Mouse (Mus musculus): ENCODE measurements around the gene Scn3a. TPM values are rescaled to one million over a fixed set of nuclear protein-coding genes. Genes with fewer than 3 reads are reported as not detected.
A peak's percentile ranks its signal among the peaks of the same experiment; 100 is the strongest.

Scn3a gene
- polyA plus RNA-seq (2015; fragmentation: Nextera tagmentation; extraction: Ambion mirVana): 0.61 and 0.72 TPM in 2 replicates

DNA sequence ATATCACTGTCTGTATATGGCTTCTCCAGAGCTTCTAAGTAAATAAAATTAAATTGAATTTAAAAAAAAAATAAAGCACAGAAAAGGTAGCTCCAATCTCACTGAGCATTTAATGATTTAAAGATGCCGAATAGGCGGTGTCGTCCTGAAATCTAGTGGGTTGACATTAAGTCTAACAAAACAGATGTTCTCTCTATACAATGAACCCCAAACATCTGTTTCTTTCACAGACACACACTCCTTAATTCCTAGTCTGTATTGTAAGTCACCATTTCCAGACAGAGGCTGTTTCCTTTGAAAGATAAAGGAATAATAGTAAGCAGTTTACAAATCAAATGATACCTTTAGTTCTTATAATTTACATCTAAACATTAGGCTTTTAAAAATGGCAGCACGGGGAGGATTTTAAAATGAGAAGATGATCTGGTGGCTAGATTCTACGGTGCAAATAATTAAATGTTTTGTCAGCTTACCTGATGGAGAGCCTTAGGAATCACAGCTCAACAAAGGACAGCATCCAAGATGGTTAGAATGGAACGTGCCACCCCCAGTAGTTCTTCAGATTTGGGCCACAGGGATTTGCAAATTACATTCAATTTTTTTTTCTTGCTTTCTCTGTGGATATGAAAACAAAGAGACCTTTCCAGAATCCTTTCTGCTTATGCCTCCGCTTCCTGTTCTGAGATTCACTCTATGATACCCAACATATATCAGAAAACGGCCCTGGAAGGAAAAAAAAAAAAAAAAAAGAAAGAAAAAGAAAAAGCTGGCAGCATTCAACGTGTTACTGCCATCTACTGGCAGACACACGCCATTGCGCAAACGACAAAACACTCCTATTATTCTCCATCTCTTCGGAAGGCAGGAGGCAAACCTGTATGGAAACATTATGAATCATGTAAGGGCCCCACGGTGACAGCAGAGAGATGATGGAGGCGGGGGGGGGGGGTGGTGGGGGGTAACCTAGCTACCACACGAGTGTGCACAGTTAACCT lies at the start of gene Scn3a:
Gene Scn3a (minus strand): TSS at position 835 of the 995 bp plus-strand sequence.
- TF ChIP-seq CTCF (IDR thresholded peaks at IDR 0.05; ENCODE audit: low read depth): peak; percentile 89
- TF ChIP-seq EP300 (optimal IDR thresholded peaks at IDR 0.05): no peak
- DNase-seq (ENCODE audit: low spot score): peak; percentile 46
- Histone ChIP-seq H3K27me3 (ENCODE audit: control insufficient read depth, insufficient read depth, low read length) (no peaks in the 10 kb centered on the region), H3K9me3 (ENCODE audit: control insufficient read depth, low read length) (no peaks in the 10 kb centered on the region), H3K9ac (ENCODE audit: low read length) (no peak within 1 kb of the TSS), H3K36me3 (ENCODE audit: control insufficient read depth, insufficient read depth, low read length) (no peaks in the 10 kb centered on the region), H3K4me3 (ENCODE audit: low read depth, low read length) (no peak within 1 kb of the TSS), H3K4me1 (replicated peaks; ENCODE audit: control insufficient read depth, insufficient read depth) (no peaks in the 10 kb centered on the region), H3K4me2 (replicated peaks; ENCODE audit: low read depth) (no peak within 1 kb of the TSS), H3K27ac (replicated peaks) (no peak within 1 kb of the TSS)
- WGBS: 21% methylated on average over 16 of the region's 16 CpGs
- no peak for ATAC-seq (ENCODE audit: low FRiP score, low TSS enrichment)

DNA sequence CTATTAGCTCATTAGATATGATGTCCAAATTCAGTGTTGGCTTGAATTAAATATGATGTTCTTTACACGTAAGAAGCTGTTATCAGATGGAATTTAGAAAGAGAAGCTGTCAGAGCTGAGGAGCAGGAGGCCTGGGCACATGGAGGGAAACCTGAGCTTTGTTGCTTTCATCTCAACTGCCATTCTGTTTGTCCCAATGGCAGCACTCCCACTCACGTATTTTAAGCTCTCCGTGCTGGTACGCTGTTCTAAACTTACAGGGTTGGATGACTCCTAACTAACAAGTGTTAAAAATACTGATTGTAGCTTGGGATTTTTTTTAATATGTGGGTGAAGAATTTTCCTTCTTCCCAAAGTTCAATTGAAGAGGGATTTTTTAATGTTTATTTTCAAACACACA lies 44.5 kb upstream of the Scn3a start:
- no peak for ATAC-seq (ENCODE audit: low FRiP score, low TSS enrichment)

GRCm38 (mm10) chr2:65607813-65608212 lies 40.4 kb upstream of the Scn3a start:
- no peaks in the 10 kb centered on the region for H3K36me3 ChIP-seq (ENCODE audit: control insufficient read depth, insufficient read depth, low read length)
- H3K4me1 ChIP-seq (replicated peaks; ENCODE audit: control insufficient read depth, insufficient read depth): no peaks in the 10 kb centered on the region
- H3K4me3 ChIP-seq (ENCODE audit: low read depth, low read length): no peak overlapping the region
- H3K9me3 ChIP-seq (ENCODE audit: control insufficient read depth, low read length): no peaks in the 10 kb centered on the region
- ATAC-seq (ENCODE audit: low FRiP score, low TSS enrichment): no peak
- H3K27me3 ChIP-seq (ENCODE audit: control insufficient read depth, insufficient read depth, low read length): no peaks in the 10 kb centered on the region
- TF ChIP-seq EP300 (optimal IDR thresholded peaks at IDR 0.05): no peak
- TF ChIP-seq CTCF (IDR thresholded peaks at IDR 0.05; ENCODE audit: low read depth): no peak
- H3K27ac ChIP-seq (replicated peaks): no peak overlapping the region
- H3K4me2 ChIP-seq (replicated peaks; ENCODE audit: low read depth): no peak overlapping the region
- no peak for DNase-seq (ENCODE audit: low spot score)
- H3K9ac ChIP-seq (ENCODE audit: low read length): no peak overlapping the region

More for the DNA sequence above, 44.5 kb upstream of the Scn3a start:
- Histone ChIP-seq H3K36me3 (ENCODE audit: control insufficient read depth, insufficient read depth, low read length) (no peaks in the 10 kb centered on the region), H3K4me1 (replicated peaks; ENCODE audit: control insufficient read depth, insufficient read depth) (no peaks in the 10 kb centered on the region), H3K27me3 (ENCODE audit: control insufficient read depth, insufficient read depth, low read length) (no peaks in the 10 kb centered on the region), H3K27ac (replicated peaks) (no peak overlapping the region), H3K4me2 (replicated peaks; ENCODE audit: low read depth) (no peak overlapping the region), H3K4me3 (ENCODE audit: low read depth, low read length) (no peak overlapping the region), H3K9me3 (ENCODE audit: control insufficient read depth, low read length) (no peaks in the 10 kb centered on the region), H3K9ac (ENCODE audit: low read length) (no peak overlapping the region)
- TF ChIP-seq EP300 (optimal IDR thresholded peaks at IDR 0.05) (no peak), CTCF (IDR thresholded peaks at IDR 0.05; ENCODE audit: low read depth) (no peak)
- no peak for DNase-seq (ENCODE audit: low spot score)
- 71% methylated on average over 4 of the region's 4 CpGs for WGBS

- no peak for DNase-seq (ENCODE audit: low spot score)
- Histone ChIP-seq H3K27ac (replicated peaks) (no peak overlapping the region), H3K4me2 (replicated peaks; ENCODE audit: low read depth) (no peak overlapping the region), H3K9me3 (ENCODE audit: control insufficient read depth, low read length) (no peaks in the 10 kb centered on the region), H3K4me3 (ENCODE audit: low read depth, low read length) (no peak overlapping the region), H3K36me3 (ENCODE audit: control insufficient read depth, insufficient read depth, low read length) (no peaks in the 10 kb centered on the region), H3K27me3 (ENCODE audit: control insufficient read depth, insufficient read depth, low read length) (no peaks in the 10 kb centered on the region), H3K4me1 (replicated peaks; ENCODE audit: control insufficient read depth, insufficient read depth) (no peaks in the 10 kb centered on the region), H3K9ac (ENCODE audit: low read length) (no peak overlapping the region)
- TF ChIP-seq CTCF (IDR thresholded peaks at IDR 0.05; ENCODE audit: low read depth) (no peak), EP300 (optimal IDR thresholded peaks at IDR 0.05) (no peak)
- WGBS: 56% methylated on average over 5 of the region's 5 CpGs
- ATAC-seq (ENCODE audit: low FRiP score, low TSS enrichment): no peak
These were observed 20.3 kb upstream of the Scn3a start for GRCm38 (mm10) chr2:65587679-65588078.

DNA sequence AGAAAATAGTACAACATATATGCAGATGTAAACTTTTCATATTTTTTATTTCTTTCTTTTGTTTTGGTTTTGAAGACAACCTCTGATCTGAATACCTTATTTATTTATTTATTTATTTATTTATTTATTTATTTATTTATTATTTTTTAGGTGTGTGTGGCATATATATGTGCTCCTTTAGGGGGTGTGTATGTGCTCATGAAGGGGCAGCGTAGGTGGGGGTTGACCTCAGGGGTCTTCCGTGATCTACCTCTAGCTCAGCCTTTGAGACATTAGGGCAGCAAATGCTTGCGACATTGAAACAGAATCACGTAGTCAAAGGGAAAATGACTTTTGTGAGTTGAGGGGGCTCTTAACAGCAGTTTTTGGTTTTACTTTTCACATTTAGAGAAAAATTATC lies 498 bp upstream of the Scn3a start:
- Histone ChIP-seq H3K9ac (ENCODE audit: low read length) (no peak overlapping the region), H3K36me3 (ENCODE audit: control insufficient read depth, insufficient read depth, low read length) (no peaks in the 10 kb centered on the region), H3K27ac (replicated peaks) (no peak overlapping the region), H3K27me3 (ENCODE audit: control insufficient read depth, insufficient read depth, low read length) (no peaks in the 10 kb centered on the region), H3K4me3 (ENCODE audit: low read depth, low read length) (no peak overlapping the region), H3K9me3 (ENCODE audit: control insufficient read depth, low read length) (no peaks in the 10 kb centered on the region), H3K4me1 (replicated peaks; ENCODE audit: control insufficient read depth, insufficient read depth) (no peaks in the 10 kb centered on the region), H3K4me2 (replicated peaks; ENCODE audit: low read depth) (no peak overlapping the region)
- no peak for ATAC-seq (ENCODE audit: low FRiP score, low TSS enrichment)
- WGBS: 89% methylated on average over 4 of the region's 4 CpGs
- no peak for DNase-seq (ENCODE audit: low spot score)
- TF ChIP-seq CTCF (IDR thresholded peaks at IDR 0.05; ENCODE audit: low read depth): no peak
- TF ChIP-seq EP300 (optimal IDR thresholded peaks at IDR 0.05): no peak

DNA sequence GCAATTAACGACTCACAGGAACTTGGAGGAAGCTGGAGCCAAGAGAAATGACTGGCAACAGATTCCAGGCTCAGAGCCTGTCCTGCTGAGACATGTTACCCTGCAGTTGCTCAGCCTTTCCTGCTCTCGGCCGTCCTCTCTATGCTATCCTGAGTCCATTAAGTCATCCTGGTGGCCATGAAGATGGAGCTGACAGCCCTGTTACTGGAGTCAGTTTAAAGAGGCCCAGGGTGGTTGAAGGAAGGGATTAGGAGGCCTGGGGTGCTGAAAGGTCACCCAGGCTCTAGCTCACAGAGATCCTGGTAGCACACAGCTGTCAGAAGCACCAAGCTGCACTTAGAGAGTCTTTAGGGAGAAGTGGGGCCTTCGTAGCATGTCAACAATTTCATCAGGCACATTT lies 3.5 kb downstream of the Scn3a start:
- Histone ChIP-seq H3K4me2 (replicated peaks; ENCODE audit: low read depth) (no peak overlapping the region), H3K9ac (ENCODE audit: low read length) (no peak overlapping the region), H3K36me3 (ENCODE audit: control insufficient read depth, insufficient read depth, low read length) (no peaks in the 10 kb centered on the region), H3K4me3 (ENCODE audit: low read depth, low read length) (no peak overlapping the region), H3K27me3 (ENCODE audit: control insufficient read depth, insufficient read depth, low read length) (no peaks in the 10 kb centered on the region), H3K27ac (replicated peaks) (no peak overlapping the region), H3K4me1 (replicated peaks; ENCODE audit: control insufficient read depth, insufficient read depth) (no peaks in the 10 kb centered on the region), H3K9me3 (ENCODE audit: control insufficient read depth, low read length) (no peaks in the 10 kb centered on the region)
- TF ChIP-seq EP300 (optimal IDR thresholded peaks at IDR 0.05) (no peak), CTCF (IDR thresholded peaks at IDR 0.05; ENCODE audit: low read depth) (no peak)
- no peak for ATAC-seq (ENCODE audit: low FRiP score, low TSS enrichment)
- no peak for DNase-seq (ENCODE audit: low spot score)
- WGBS: 23% methylated on average over 4 of the region's 4 CpGs
